Mouse (Mus musculus) heart, adult 2 months (tissue): ENCODE measurements around the gene U2af2.

Source experiments
- CTCF ChIP-seq: fragments of 200-600 bp; IDR thresholded peaks from 2 replicates; pipeline ENCODE4 v1.8.1; 2022; ENCODE audit warnings: antibody characterized with exemption, mild to moderate bottlenecking, moderate library complexity
- EP300 ChIP-seq: fragments of 200-500 bp; IDR thresholded peaks from 2 replicates; pipeline ENCODE4 v1.6.1; 2011; ENCODE audit warnings: low read depth, low read length, control low read depth; ENCODE audit not compliant: insufficient read depth
- POLR2A ChIP-seq: fragments of 200-500 bp; IDR thresholded peaks from 2 replicates; pipeline ENCODE4 v1.6.1; 2011; ENCODE audit warnings: mild to moderate bottlenecking, low read depth, low read length, control low read depth; ENCODE audit not compliant: insufficient read depth

DNA sequence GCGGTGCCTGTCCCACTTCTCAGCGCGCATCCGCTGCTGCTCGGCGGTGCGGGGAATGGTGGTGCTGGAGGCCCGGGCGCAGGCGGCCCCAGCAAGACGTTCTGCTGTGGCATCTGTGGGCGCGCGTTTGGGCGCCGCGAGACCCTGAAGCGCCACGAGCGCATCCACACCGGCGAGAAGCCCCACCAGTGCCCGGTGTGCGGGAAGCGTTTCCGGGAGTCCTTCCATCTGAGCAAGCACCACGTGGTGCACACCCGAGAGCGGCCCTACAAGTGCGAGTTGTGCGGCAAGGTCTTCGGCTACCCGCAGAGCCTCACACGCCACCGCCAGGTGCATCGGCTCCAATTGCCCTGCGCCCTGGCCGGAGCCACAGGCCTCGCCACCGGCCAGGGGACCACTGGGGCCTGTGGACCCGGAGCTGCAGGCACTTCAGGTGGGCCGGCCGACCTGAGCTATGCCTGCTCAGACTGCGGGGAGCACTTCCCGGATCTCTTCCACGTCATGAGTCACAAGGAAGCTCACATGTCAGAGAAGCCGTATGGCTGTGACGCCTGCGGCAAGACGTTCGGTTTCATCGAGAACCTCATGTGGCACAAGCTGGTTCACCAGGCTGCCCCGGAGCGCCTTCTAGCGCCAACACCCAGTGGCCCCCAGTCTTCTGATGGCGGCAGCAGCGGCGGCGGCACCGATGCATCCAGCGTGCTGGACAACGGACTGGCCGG, 31.2 kb upstream of the U2af2 start:
- TF ChIP-seq CTCF (no peak), POLR2A (no peak), EP300 (no peak)
